Mouse (Mus musculus): ENCODE measurements around the gene Jak3.

The Jak3 gene

GRCm38 (mm10) chr8:71665331-71666130, 10.6 kb upstream of the Jak3 start:
- peak; percentile 65 for DNase-seq

DNA sequence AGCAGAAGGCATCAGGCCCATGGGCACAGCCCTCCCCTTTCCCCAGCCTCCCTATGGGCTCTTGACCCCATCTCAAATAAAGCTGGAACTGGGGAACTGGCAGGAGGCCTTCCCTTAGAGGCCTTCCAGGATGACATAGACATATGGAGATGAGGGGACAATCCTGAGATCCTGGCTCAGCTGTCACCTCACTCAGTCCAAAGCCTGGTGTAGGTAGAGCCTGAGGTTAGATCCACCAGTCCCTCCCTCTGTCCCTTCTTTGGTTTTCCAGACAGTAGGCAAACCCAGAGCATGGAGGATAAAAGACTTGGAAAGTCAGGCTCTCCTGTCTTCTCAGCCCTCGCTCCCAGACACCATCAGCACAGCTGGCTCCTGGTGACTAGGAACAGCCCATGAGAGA, 9.2 kb upstream of the Jak3 start:
- DNase-seq, result peak; percentile 49

- no peak for DNase-seq
These were observed 8.8 kb upstream of the Jak3 start for GRCm38 (mm10) chr8:71667256-71667655.

GRCm38 (mm10) chr8:71668220-71668975, 7.7 kb upstream of the Jak3 start:
- peak; percentile 71 for DNase-seq

GRCm38 (mm10) chr8:71670198-71670597, 5.9 kb upstream of the Jak3 start:
- peak; percentile 70 for DNase-seq

- DNase-seq, result peak; percentile 86
These were observed 5.2 kb upstream of the Jak3 start for GRCm38 (mm10) chr8:71670621-71671548.

DNA sequence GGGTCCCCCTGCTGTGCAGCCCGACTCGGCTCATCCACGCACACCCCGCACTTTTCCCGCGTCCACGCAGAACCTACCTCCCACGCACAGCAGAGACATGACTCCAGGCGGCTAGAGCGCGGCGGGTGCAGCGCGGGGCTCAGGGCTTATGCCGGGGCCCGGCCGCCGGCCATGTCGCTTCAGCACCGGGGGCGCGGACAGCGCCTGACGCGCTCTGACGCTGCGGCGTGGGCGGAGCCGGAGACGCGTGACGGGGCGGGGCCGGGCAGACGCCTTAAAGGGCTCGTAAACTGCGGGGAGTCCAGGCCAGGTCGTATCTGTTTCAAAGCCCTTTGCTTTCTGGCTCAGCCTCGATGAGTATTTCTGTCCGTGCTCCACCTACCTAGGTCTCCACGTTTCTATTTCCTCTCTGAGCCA, 4.5 kb upstream of the Jak3 start, which contains the start of gene Unc13a:
Gene Unc13a (minus strand): TSS at position 209 of the 417 bp plus-strand sequence.
- peak; percentile 94 for DNase-seq

DNA sequence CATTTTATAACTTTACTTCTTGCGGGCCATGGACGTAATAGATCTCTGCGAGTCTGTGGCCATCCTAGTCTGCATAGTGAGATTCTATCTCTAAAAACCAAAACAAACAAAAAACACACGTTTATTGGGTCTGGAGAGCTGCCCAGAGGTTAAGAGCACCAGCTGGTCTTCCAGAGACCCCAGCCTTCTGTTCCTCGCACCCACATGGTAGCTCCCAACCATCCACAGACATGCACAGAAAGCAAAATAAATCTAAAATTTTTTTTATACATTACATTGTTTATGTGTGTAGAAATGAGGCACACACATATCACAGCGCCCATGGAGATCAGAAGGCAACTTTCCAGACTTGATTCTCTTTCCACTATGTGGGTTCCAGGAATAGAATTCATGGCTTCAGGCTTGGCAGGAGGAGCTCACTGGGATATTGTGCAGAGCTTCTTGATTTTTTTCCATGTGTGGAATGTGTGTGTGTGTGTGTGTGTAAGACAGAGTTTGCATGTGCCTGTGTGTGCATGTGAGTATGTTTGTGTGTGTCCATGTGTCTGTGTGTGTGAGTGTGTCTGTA, 3.8 kb upstream of the Jak3 start:
- DNase-seq, result peak; percentile 45

DNA sequence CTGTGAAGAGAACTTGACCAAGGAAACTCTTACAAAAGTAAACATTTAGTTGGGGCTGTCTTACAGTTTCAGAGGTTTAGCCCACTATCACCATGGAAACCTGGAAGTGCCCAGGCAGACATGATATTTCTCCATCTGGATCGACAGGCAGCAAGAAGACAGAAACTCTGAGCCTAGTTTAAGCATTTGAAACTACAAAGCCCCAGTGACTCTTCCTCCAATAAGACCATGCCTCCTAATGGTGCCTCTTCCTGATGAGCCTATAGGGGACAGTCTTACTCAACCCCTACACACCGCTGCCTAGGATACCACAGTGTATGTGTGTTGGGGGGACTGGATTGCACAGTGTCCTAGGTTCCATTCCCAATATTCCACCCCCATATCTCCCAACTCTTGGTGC, 2.0 kb upstream of the Jak3 start:
- DNase-seq, result no peak

DNA sequence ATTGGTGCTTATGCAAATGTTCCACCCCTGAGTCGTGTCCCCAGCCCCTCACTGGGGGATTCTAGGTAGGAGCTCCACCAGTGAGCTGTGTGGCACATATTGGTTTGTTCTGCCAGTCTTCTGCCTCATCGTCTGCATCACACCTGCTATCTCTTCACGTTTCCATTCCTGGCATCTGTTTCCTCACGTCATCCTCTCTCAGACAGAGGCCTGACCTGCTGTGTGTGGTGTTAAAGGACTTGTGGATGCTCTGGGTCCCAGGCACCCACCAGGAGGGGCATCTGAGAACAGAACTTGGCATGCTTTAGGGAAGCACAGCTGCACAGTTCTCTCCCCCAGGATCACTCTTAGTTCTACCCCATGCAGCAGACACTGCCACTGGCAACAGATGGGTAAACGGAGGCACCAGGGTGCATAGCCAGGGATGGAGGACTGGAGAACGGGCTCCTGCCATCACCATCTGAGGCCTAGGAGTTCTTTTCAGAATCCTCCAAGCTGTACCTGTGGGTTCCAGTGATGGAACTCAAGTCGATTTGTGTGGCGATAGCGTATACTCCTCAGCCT, 558 bp upstream of the Jak3 start:
- peak; percentile 46 for DNase-seq

DNA sequence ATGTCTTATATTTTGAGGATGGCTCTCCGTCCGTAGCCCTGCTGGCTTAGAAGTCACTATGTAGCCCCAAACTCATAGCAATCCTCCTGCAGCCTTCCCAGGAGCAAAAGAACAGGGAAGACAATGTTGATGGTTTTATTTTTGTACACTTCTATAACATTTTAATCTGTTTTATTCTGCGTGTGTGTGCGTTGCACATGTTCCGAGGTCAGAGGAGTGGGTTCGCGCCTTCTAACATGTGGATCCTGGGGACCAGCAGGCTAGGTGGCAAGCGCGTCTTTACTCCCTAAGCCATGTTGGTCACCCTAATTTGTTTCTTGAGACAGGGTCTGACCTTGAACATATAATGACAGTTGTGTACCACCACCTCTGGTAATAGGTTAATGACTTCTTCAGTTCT, 707 bp downstream of the Jak3 start:
- peak; percentile 35 for DNase-seq

DNA sequence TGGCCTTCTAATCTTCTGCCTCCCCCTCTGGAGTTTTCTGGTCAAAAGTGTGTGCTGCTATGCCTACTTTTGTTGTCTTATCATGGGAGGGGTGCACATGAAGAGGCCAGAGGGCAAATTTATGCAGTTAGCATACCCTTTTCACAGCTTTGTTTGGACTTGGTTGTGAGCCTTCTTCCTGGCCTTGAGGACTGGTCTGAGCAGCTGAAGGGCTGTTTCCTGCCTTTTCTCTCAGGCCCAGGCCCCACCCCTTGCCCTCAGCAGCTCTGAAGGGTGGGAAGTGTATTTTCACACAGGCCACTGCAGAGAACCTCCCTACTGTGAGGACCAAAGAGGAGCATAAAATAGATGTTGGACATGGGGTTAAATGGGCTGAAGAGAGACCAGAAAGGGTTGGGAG, 1.5 kb downstream of the Jak3 start:
- peak; percentile 43 for DNase-seq

GRCm38 (mm10) chr8:71678216-71678615, 2.1 kb downstream of the Jak3 start:
- DNase-seq, result peak; percentile 52

GRCm38 (mm10) chr8:71679116-71679515, 3.0 kb downstream of the Jak3 start:
- peak; percentile 55 for DNase-seq

- peak; percentile 70 for DNase-seq
These were observed 3.6 kb downstream of the Jak3 start for GRCm38 (mm10) chr8:71679550-71680168.

- DNase-seq, result peak; percentile 47
These were observed 4.4 kb downstream of the Jak3 start for GRCm38 (mm10) chr8:71680471-71680870.

- peak; percentile 30 for DNase-seq
These were observed 5.3 kb downstream of the Jak3 start for GRCm38 (mm10) chr8:71681369-71681915.

- no peak for DNase-seq
These were observed 6.7 kb downstream of the Jak3 start for GRCm38 (mm10) chr8:71682832-71683231.

- no peak for DNase-seq
These were observed 8.6 kb downstream of the Jak3 start for GRCm38 (mm10) chr8:71684701-71685100.

GRCm38 (mm10) chr8:71685573-71685972, 9.5 kb downstream of the Jak3 start:
- no peak for DNase-seq

DNA sequence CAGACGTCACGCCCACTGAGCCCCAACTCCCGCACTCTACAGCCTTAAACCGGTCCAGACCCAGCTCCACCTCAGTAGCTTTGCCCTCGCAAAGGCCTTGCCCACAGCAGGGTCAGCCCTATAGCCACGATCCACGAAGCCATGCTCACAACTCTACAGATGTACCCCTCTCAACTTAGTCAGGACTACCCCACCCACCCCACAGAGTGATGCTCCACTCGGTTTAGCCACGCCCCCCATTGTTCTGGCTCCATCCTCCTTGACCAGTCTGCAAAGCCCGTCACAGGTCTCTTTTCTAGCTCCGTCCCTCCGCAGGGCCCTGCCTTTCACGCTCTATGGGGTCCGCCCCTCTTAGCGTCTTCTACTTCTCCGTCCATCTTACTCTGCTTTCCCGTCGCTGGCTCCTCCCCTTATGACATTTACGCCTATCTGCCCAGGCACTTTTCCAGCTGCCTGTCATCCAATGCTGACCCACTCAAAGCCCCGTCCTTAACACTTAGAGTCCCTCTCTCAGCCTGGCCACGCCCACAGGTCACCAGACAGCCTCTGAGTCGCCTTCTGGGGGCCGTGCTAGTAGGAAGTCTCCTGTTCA, 10.1 kb downstream of the Jak3 start:
- no peak for DNase-seq
